Mouse (Mus musculus) heart, embryonic 10.5 days (tissue): ENCODE results near the gene Mical3. TPM values are rescaled to one million over a fixed set of nuclear protein-coding genes. Genes with fewer than 3 reads are reported as not detected.

Source experiments
- DNase-seq: peaks from one replicate; pipeline ENCODE4 v3.0.0-alpha.2; 2017; ENCODE audit warnings: low spot score
- H3K27ac ChIP-seq: fragments of 300-500 bp; sonication (generic); 2 replicates; pipeline ENCODE4 v1.5.1; 2016; ENCODE audit warnings: mild to moderate bottlenecking
- H3K27me3 ChIP-seq: fragments of 300-500 bp; sonication (generic); 2 replicates; pipeline ENCODE4 v1.6.1; 2016; ENCODE audit warnings: mild to moderate bottlenecking; ENCODE audit not compliant: poor library complexity, insufficient read depth, severe bottlenecking
- H3K36me3 ChIP-seq: fragments of 300-500 bp; sonication (generic); 2 replicates; pipeline ENCODE4 v1.6.1; 2016; ENCODE audit warnings: mild to moderate bottlenecking, moderate library complexity
- H3K4me1 ChIP-seq: fragments of 300-500 bp; sonication (generic); 2 replicates; pipeline ENCODE4 v1.6.1; 2016; ENCODE audit warnings: mild to moderate bottlenecking
- H3K4me3 ChIP-seq: fragments of 300-500 bp; sonication (generic); 2 replicates; pipeline ENCODE4 v1.5.1; 2016; ENCODE audit warnings: mild to moderate bottlenecking, moderate library complexity
- H3K9me3 ChIP-seq: fragments of 300-500 bp; sonication (generic); 2 replicates; pipeline ENCODE4 v1.6.1; 2016; ENCODE audit warnings: mild to moderate bottlenecking, moderate library complexity
- WGBS: fragments of 180-500 bp; shearing (Covaris S2); methylation state at CpG from one replicate; pipeline ENCODE4 v1.1.7; 2016; 5-methylcytosine and 5-hydroxymethylcytosine counted together
- polyA plus RNA-seq: library from polyadenylated mRNA; unstranded; fragments of >200 nt; fragmentation: Nextera tagmentation; extraction: Ambion mirVana; gene quantifications from 2 replicates; pipeline ENCODE4 v1.2.1, GENCODE M21; 2016

The Mical3 gene
- polyA plus RNA-seq, result 25.8 and 37.3 TPM in 2 replicates

DNA sequence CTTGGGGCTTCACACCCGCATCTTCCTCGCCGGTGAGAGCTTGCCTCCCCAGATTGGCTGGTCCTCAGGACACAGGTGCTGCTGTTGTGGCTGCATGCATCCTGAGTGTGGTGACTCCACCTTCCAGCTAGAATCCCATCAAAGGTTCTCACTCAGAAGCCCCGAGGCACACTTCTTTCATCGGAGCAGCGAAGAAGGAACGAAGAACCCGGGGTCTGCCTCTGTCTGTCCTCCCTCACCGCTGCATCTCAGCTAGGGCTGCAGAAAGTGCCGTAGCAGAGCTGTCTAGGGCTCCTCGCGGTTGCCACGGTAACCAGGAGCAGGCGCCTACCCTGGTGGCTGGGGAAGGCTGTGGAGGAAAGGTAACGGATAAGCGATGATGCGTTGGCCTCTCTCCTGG, at the start of gene Mical3:
Gene Mical3, minus strand, starts transcription at position 227 of the 400 bp plus-strand sequence.
- peaks cover 35% of the 10 kb centered on the region for H3K27me3 ChIP-seq
- under 1% methylated on average over 17 of the region's 17 CpGs for WGBS
- H3K4me3 ChIP-seq, result peak within 1 kb of the TSS; percentile 58
- H3K36me3 ChIP-seq, result no peaks in the 10 kb centered on the region
- peak; percentile 82 for DNase-seq
- H3K4me1 ChIP-seq, result peaks cover 31% of the 10 kb centered on the region
- peak within 1 kb of the TSS; percentile 80 for H3K27ac ChIP-seq
- H3K9me3 ChIP-seq, result no peaks in the 10 kb centered on the region

DNA sequence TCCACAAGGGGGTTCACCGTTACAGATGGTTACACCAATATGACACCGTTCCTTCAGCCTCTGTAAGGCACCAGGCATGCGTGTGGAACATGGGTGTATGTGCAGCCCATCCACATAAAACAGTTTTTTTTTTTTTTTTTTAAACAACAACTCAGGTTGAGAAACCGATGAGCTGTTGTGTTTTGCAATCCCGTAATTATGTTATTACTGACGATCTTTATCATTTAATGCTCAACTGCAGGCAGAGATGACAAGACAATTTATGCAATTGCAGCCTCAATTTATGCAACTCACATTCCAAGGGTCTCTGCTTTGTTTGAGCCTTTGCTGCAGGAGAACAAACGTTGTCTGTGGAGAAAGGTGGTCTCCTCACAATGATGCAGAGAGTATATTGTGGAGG, 49.0 kb upstream of the Mical3 start:
- Histone ChIP-seq H3K36me3 (no peaks in the 10 kb centered on the region), H3K27ac (no peak overlapping the region), H3K9me3 (no peaks in the 10 kb centered on the region), H3K27me3 (no peaks in the 10 kb centered on the region), H3K4me3 (no peak overlapping the region), H3K4me1 (peaks cover 29% of the 10 kb centered on the region)
- no peak for DNase-seq
- WGBS, result 67% methylated on average over 7 of the region's 7 CpGs

DNA sequence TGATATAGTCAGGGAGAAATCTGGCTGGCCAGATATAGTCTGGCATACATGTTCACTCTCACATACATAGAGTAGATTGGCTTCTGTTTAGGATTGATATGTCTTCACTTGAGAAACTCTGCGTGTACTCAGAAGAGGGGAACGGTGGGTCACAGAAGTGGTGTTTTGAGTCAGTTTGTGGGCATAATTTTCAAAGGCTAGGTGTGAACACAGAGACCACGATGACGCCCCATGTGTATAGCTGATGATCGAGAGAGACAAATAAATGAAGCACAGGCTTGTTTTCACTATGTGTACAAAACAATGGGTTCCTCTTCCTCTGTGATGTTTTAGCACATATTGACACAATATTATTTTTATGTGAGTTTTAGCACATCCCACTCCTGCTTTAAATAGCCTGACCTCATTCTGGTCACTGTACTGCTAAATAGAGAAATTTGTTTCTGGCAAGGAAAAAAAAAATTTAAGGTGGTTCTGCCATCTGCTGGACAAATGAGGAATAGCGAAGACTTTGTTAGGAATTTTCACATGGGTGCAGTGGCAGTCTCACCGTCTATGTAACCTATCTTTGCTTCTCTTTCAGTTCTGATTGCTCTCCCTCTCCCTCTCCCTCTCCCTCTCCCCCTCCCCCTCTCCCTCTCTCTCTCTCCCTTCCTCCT, 48.0 kb upstream of the Mical3 start:
- WGBS, result 56% methylated on average over 7 of the region's 7 CpGs
- Histone ChIP-seq H3K9me3 (no peaks in the 10 kb centered on the region), H3K27me3 (no peaks in the 10 kb centered on the region), H3K4me1 (peaks cover 20% of the 10 kb centered on the region), H3K4me3 (no peak overlapping the region), H3K36me3 (no peaks in the 10 kb centered on the region), H3K27ac (no peak overlapping the region)
- no peak for DNase-seq

GRCm38 (mm10) chr6:121177118-121177708, 46.4 kb upstream of the Mical3 start:
- Histone ChIP-seq H3K4me1 (peaks cover 30% of the 10 kb centered on the region), H3K4me3 (no peak overlapping the region), H3K27ac (no peak overlapping the region), H3K36me3 (no peaks in the 10 kb centered on the region), H3K27me3 (no peaks in the 10 kb centered on the region), H3K9me3 (no peaks in the 10 kb centered on the region)
- DNase-seq, result no peak
- WGBS, result 87% methylated on average over 7 of the region's 7 CpGs

DNA sequence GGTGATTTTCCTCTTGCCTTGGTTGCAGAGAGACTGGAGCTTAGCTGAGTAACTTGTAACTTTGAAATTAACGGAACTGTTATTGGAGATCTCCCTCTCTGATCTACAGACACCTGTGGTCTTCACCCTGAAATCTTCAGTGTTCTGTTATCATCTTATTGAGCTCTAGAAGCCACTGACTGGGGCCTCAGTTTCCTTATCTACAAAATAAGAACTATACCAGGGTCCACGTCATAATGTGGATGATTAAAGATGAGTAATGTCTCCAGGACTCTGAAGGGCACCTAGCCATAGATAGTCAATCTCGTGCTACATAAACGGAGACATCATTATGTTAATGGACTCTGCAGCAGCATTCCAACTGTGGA, 45.9 kb upstream of the Mical3 start:
- no peak for DNase-seq
- Histone ChIP-seq H3K27me3 (no peaks in the 10 kb centered on the region), H3K9me3 (no peaks in the 10 kb centered on the region), H3K4me3 (no peak overlapping the region), H3K4me1 (peaks cover 30% of the 10 kb centered on the region), H3K36me3 (no peaks in the 10 kb centered on the region), H3K27ac (peak overlapping the region; percentile 75)
- 66% methylated on average over 4 of the region's 4 CpGs for WGBS

GRCm38 (mm10) chr6:121176011-121176730, 45.4 kb upstream of the Mical3 start:
- Histone ChIP-seq H3K4me1 (peaks cover 30% of the 10 kb centered on the region), H3K36me3 (no peaks in the 10 kb centered on the region), H3K4me3 (no peak overlapping the region), H3K9me3 (no peaks in the 10 kb centered on the region), H3K27me3 (no peaks in the 10 kb centered on the region), H3K27ac (peak overlapping the region; percentile 75)
- no peak for DNase-seq
- WGBS, result 44% methylated on average over 14 of the region's 14 CpGs

DNA sequence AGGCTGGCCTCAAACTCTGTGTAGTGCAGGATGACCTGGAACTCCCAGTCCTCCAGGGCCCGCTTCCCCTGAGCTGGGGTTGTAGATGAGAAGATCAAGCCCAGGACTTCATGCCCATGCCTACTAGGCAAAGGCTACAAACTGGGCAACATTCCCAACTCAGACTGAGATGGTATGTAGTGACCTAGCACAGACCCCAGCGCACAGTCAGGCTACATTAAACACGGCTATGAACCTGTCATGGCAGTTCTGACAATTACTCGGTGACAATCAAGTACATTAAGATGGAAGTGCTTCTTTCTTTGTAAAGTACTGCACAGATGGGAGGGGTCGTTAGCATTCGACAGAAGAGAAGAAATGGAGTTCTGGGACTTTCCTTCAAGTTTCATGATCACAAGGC, 44.0 kb upstream of the Mical3 start:
- Histone ChIP-seq H3K4me3 (no peak overlapping the region), H3K27ac (0 out of 2 replicates have a peak overlapping the region, but pooled peaks have one; percentile 4), H3K9me3 (no peaks in the 10 kb centered on the region), H3K27me3 (no peaks in the 10 kb centered on the region), H3K4me1 (peaks cover 30% of the 10 kb centered on the region), H3K36me3 (no peaks in the 10 kb centered on the region)
- WGBS, result 88% methylated on average over 6 of the region's 6 CpGs
- no peak for DNase-seq

DNA sequence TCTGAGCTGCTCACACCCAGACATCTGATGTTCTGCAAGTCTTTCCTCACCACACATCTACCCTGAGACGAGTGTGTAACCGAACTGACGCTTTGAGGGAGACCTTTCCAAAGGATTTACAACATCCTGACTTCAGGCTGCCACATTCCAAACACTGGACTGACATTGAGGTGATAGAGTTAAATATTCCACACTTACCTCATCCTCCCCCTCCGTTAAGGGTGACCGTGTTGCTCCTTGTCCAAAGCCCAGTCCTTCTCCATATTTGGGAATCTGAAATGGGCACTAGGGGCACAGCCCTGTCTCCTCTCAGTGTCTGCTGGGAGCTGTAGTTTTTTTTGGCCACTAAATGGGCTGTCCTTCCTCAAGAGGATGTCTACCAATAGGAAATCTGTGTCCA, 42.7 kb upstream of the Mical3 start:
- Histone ChIP-seq H3K27ac (peak overlapping the region; percentile 83), H3K27me3 (no peaks in the 10 kb centered on the region), H3K4me3 (peak overlapping the region; percentile 42), H3K36me3 (no peaks in the 10 kb centered on the region), H3K4me1 (peaks cover 30% of the 10 kb centered on the region), H3K9me3 (no peaks in the 10 kb centered on the region)
- WGBS, result 35% methylated on average over 5 of the region's 5 CpGs
- DNase-seq, result no peak

DNA sequence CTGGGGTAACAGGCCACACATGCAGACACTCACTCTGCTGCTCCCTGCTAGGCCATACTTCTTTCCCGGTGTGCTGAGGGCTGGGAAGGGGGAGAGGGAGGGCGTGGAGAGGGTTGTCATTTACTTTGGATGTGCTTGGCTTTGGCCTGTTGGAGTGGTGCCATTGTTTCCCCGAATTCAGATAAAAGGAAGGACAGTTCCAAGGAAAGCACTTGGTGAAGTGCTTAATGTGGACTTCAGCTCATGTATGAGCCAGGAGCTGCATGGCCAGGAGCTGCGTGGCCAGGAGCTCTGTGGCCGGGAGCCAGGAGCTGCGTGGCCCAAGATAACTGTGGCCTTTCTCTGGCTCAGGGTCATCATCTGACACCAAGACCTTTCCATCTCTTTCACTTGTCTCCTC, 40.3 kb upstream of the Mical3 start:
- Histone ChIP-seq H3K4me3 (no peak overlapping the region), H3K36me3 (no peaks in the 10 kb centered on the region), H3K4me1 (peaks cover 26% of the 10 kb centered on the region), H3K27me3 (no peaks in the 10 kb centered on the region), H3K27ac (no peak overlapping the region), H3K9me3 (no peaks in the 10 kb centered on the region)
- no peak for DNase-seq
- WGBS, result 73% methylated on average over 6 of the region's 6 CpGs

DNA sequence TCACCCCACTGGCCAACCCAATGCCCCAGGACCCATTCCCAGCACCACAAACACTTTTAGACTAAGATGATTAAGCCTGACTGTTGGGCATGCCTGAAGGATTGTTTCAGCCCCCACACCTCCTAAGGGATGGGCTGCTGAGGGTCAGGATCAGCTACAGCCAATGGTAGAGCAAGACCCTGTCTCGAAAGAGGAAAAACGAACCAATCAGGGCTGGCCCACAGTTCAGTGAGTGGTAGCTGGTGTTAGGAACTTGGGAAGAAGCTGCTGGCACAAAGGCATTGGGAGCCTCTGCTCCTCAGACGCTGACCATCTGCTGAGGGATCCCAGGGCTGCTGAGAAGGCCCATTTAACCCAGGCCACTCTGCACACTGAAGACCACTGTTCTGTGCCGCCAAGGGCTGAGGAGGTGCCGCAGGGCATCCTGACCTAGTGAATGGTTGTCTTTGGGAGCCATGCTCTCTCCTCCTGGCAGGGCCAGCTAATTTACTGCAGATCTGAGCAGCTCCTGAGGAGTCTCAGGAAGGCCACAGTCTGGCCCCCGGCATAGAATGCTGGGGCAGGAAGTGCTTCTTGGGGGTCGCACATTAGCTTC, 36.7 kb upstream of the Mical3 start:
- H3K4me3 ChIP-seq, result no peak overlapping the region
- H3K9me3 ChIP-seq, result no peaks in the 10 kb centered on the region
- no peak overlapping the region for H3K27ac ChIP-seq
- no peaks in the 10 kb centered on the region for H3K27me3 ChIP-seq
- no peaks in the 10 kb centered on the region for H3K36me3 ChIP-seq
- peaks cover 11% of the 10 kb centered on the region; the same call in 1 of the 2 replicates for H3K4me1 ChIP-seq
- no peak for DNase-seq
- 66% methylated on average over 7 of the region's 7 CpGs for WGBS

DNA sequence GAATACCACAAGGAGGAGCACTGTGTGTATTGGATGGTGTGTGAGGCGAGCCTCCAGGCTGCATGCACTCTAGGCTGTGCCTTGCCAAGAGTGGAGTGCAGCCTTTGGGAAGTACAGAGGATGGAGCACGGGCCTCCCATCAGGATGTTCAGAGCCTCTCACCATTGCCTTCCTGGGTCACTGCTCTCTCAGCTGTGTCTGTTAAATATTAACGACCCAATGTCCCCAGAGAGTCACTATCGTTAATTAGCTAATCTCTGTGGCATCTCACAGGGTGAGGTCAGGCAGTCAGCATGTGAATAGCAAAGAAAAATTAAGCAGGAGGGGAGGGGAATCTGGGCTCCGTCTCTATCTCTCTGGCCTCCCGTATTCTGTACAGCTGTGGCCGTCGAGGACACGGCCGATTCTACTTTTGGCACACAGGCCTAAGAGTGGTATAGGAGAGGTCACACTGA, 35.3 kb upstream of the Mical3 start:
- DNase-seq, result no peak
- H3K27ac ChIP-seq, result peak overlapping the region; percentile 13; the same call in 1 of the 2 replicates
- WGBS, result 47% methylated on average over 10 of the region's 10 CpGs
- peaks cover 15% of the 10 kb centered on the region; the same call in 1 of the 2 replicates for H3K4me1 ChIP-seq
- no peaks in the 10 kb centered on the region for H3K36me3 ChIP-seq
- no peaks in the 10 kb centered on the region for H3K9me3 ChIP-seq
- no peak overlapping the region for H3K4me3 ChIP-seq
- H3K27me3 ChIP-seq, result no peaks in the 10 kb centered on the region

DNA sequence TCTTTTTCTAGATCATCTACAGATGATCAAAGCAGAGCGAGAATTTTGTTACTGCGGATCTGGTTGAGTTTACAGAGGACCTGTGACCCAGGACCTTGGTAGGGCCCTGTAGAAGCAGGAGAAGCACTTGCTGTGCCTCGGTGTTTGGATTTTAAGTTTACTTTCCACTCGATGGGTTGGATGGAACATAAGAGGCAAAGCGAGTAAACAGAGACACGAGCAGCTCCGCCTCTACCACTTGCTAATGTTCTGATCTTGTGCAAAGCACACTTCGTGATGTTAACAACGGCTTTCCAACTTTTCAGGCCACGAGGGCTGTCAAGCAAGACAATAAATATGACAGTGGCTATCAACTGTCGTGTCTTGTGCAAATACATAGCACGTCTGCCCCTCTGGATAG, 31.8 kb upstream of the Mical3 start:
- Histone ChIP-seq H3K9me3 (no peaks in the 10 kb centered on the region), H3K27me3 (no peaks in the 10 kb centered on the region), H3K27ac (no peak overlapping the region), H3K4me1 (peaks cover 28% of the 10 kb centered on the region; the same call in 1 of the 2 replicates), H3K4me3 (no peak overlapping the region), H3K36me3 (no peaks in the 10 kb centered on the region)
- DNase-seq, result no peak
- WGBS, result 84% methylated on average over 12 of the region's 12 CpGs

DNA sequence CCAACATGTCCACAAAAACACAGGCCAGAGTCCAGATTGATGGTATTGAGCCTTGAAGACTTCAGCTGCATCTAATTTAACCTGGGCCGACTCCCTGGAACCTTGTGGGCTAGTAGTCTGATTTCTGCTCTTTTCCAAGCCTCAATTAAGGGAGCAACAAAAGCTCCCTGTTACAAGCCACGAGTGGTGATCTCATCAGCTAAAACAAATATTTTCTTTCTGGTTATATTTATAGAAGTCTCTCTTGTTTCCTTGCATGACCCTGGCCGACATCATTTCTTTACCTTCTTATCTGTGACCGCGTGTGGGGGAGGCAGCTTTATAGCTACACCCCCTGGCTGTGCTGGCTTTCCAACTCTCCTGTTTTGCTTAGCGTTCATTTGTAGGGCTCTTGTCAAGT, 29.3 kb upstream of the Mical3 start:
- H3K4me1 ChIP-seq, result peaks cover 25% of the 10 kb centered on the region; the same call in 1 of the 2 replicates
- no peak overlapping the region for H3K4me3 ChIP-seq
- DNase-seq, result no peak
- no peak overlapping the region for H3K27ac ChIP-seq
- H3K36me3 ChIP-seq, result no peaks in the 10 kb centered on the region
- WGBS, result 51% methylated on average over 6 of the region's 6 CpGs
- no peaks in the 10 kb centered on the region for H3K27me3 ChIP-seq
- H3K9me3 ChIP-seq, result no peaks in the 10 kb centered on the region
